Mouse (Mus musculus): ENCODE results near the gene Cd274.

DNA sequence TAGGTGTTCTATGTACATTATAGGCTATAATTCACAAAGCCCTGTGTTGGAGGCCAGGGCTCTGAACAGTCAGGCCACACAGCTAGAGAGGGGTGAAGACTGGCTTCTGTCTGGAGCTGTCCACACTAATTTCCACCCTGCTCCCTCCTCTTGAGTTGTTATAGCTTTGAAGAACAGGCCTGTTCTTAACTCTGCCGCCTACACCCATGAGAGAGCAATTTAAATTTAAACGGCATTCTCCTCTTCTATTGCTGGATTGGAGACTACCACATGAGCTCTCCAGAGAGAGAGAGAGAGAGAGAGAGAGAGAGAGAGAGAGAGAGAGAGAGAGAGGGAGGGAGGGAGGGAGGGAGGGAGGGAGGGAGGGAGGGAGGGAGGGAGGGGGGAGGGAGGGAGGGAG is 38.1 kb downstream of the Cd274 start:
- no peak for TF ChIP-seq CHD2 (IDR thresholded peaks at IDR 0.05; ENCODE audit: low read depth, low read length)
- TF ChIP-seq ZNF384 (IDR thresholded peaks at IDR 0.05; ENCODE audit: low read depth, low read length) = no peak
- TF ChIP-seq HCFC1 (IDR thresholded peaks at IDR 0.05; ENCODE audit: borderline replicate concordance, insufficient read depth, low read length) = no peak
